Mouse (Mus musculus): ENCODE measurements around the gene Ranbp6. TPM values are rescaled to one million over a fixed set of nuclear protein-coding genes. Genes with fewer than 3 reads are reported as not detected.

Ranbp6 gene
- polyA plus RNA-seq, 1 experiment from 2014 or later: 27.8 TPM

DNA sequence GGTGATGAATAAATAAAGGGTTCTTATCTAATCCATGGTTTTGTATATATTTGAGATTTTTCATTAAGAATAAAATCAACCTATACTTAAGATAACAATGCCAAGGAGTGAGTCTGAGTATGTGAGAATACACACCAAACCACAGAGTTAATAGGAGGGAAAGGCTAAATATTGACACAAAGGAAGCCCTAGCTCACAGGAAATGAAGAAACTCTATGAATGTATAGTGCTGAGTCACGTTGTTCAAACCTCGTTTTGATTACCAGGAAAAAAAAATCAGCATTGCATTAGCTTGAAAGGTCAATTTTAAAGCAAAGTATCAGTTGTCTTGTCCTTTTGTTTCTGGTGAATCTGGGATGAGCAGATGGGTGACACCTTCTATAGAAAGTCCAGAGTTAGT, 12.2 kb upstream of the Ranbp6 start:
- ATAC-seq (ENCODE audit: insufficient number of reproducible peaks, low FRiP score, low TSS enrichment, low read depth): no peak
- Histone ChIP-seq H3K4me3 (ENCODE audit: low read depth, low read length) (no peak overlapping the region), H3K4me1 (ENCODE audit: control insufficient read depth, insufficient read depth, low read length) (no peaks in the 10 kb centered on the region), H3K9me3 (ENCODE audit: control insufficient read depth, low read length) (no peaks in the 10 kb centered on the region), H3K27me3 (ENCODE audit: control insufficient read depth, insufficient read depth, low read length) (no peaks in the 10 kb centered on the region), H3K9ac (ENCODE audit: low read length) (no peak overlapping the region), H3K4me2 (ENCODE audit: low read depth, severe bottlenecking) (no peak overlapping the region), H3K27ac (replicated peaks; ENCODE audit: low read depth, low read length) (no peak overlapping the region), H3K36me3 (ENCODE audit: control insufficient read depth, insufficient read depth, low read length) (no peaks in the 10 kb centered on the region)
- DNase-seq (ENCODE audit: low spot score): no peak
- 77% methylated on average over 2 of the region's 2 CpGs for WGBS

DNA sequence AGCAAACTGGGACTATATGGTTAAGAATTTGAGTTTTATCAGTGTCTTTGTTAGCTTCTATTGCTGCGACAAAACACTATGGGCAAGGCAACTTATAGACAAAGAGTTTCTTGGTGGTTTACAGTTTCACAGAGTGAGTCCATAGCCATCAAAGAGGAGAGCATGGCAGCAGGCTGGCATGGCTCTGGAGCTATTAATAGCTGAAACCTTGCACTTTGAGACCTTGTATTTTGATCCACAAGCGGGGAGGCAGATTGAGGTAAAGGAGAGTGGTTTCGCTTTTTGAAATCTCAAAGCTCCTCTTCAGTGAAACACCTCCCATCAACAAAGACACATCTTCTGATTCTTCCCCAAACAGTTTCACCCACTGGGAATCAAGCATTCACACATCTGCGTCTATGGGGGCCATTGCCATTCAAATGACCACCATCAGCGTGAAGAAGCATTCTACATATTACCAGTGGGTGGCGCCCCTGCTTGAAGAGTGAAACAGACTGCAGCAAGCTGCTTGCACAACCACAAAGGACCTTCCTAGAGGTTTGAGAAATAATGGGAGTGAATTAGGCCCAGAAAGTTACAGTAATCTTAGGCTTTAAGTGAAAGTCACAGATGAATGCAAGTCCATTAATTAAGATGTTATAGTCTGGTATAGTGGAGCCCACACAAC, 11.4 kb upstream of the Ranbp6 start:
- Histone ChIP-seq H3K4me3 (ENCODE audit: low read depth, low read length) (no peak overlapping the region), H3K4me2 (ENCODE audit: low read depth, severe bottlenecking) (no peak overlapping the region), H3K9ac (ENCODE audit: low read length) (no peak overlapping the region), H3K4me1 (ENCODE audit: control insufficient read depth, insufficient read depth, low read length) (no peaks in the 10 kb centered on the region), H3K27ac (replicated peaks; ENCODE audit: low read depth, low read length) (no peak overlapping the region), H3K36me3 (ENCODE audit: control insufficient read depth, insufficient read depth, low read length) (no peaks in the 10 kb centered on the region), H3K27me3 (ENCODE audit: control insufficient read depth, insufficient read depth, low read length) (no peaks in the 10 kb centered on the region), H3K9me3 (ENCODE audit: control insufficient read depth, low read length) (no peaks in the 10 kb centered on the region)
- ATAC-seq (ENCODE audit: insufficient number of reproducible peaks, low FRiP score, low TSS enrichment, low read depth): no peak
- DNase-seq (ENCODE audit: low spot score): peak; percentile 58
- 49% methylated on average over 6 of the region's 6 CpGs for WGBS

GRCm38 (mm10) chr19:29823456-29824010, 10.8 kb upstream of the Ranbp6 start:
- H3K9ac ChIP-seq (ENCODE audit: low read length): no peak overlapping the region
- H3K36me3 ChIP-seq (ENCODE audit: control insufficient read depth, insufficient read depth, low read length): no peaks in the 10 kb centered on the region
- H3K9me3 ChIP-seq (ENCODE audit: control insufficient read depth, low read length): no peaks in the 10 kb centered on the region
- no peak overlapping the region for H3K27ac ChIP-seq (replicated peaks; ENCODE audit: low read depth, low read length)
- 67% methylated on average over 12 of the region's 12 CpGs for WGBS
- no peak overlapping the region for H3K4me2 ChIP-seq (ENCODE audit: low read depth, severe bottlenecking)
- DNase-seq (ENCODE audit: low spot score) (no peak), ATAC-seq (ENCODE audit: insufficient number of reproducible peaks, low FRiP score, low TSS enrichment, low read depth) (no peak)
- no peaks in the 10 kb centered on the region for H3K27me3 ChIP-seq (ENCODE audit: control insufficient read depth, insufficient read depth, low read length)
- H3K4me1 ChIP-seq (ENCODE audit: control insufficient read depth, insufficient read depth, low read length): no peaks in the 10 kb centered on the region
- no peak overlapping the region for H3K4me3 ChIP-seq (ENCODE audit: low read depth, low read length)

GRCm38 (mm10) chr19:29820966-29821365, 8.2 kb upstream of the Ranbp6 start:
- DNase-seq (ENCODE audit: low spot score) (no peak), ATAC-seq (ENCODE audit: insufficient number of reproducible peaks, low FRiP score, low TSS enrichment, low read depth) (no peak)
- H3K4me1 ChIP-seq (ENCODE audit: control insufficient read depth, insufficient read depth, low read length): no peaks in the 10 kb centered on the region
- H3K4me2 ChIP-seq (ENCODE audit: low read depth, severe bottlenecking): no peak overlapping the region
- no peaks in the 10 kb centered on the region for H3K27me3 ChIP-seq (ENCODE audit: control insufficient read depth, insufficient read depth, low read length)
- no peak overlapping the region for H3K9ac ChIP-seq (ENCODE audit: low read length)
- H3K9me3 ChIP-seq (ENCODE audit: control insufficient read depth, low read length): no peaks in the 10 kb centered on the region
- H3K36me3 ChIP-seq (ENCODE audit: control insufficient read depth, insufficient read depth, low read length): no peaks in the 10 kb centered on the region
- H3K27ac ChIP-seq (replicated peaks; ENCODE audit: low read depth, low read length): no peak overlapping the region
- H3K4me3 ChIP-seq (ENCODE audit: low read depth, low read length): no peak overlapping the region

- WGBS: 98% methylated on average over 5 of the region's 5 CpGs
- Histone ChIP-seq H3K36me3 (ENCODE audit: control insufficient read depth, insufficient read depth, low read length) (peaks cover 6% of the 10 kb centered on the region; the same call in 1 of the 2 replicates), H3K4me1 (ENCODE audit: control insufficient read depth, insufficient read depth, low read length) (no peaks in the 10 kb centered on the region), H3K27ac (replicated peaks; ENCODE audit: low read depth, low read length) (no peak overlapping the region), H3K27me3 (ENCODE audit: control insufficient read depth, insufficient read depth, low read length) (no peaks in the 10 kb centered on the region), H3K4me3 (ENCODE audit: low read depth, low read length) (no peak overlapping the region), H3K4me2 (ENCODE audit: low read depth, severe bottlenecking) (no peak overlapping the region), H3K9me3 (ENCODE audit: control insufficient read depth, low read length) (no peaks in the 10 kb centered on the region), H3K9ac (ENCODE audit: low read length) (no peak overlapping the region)
- no peak for DNase-seq (ENCODE audit: low spot score)
- no peak for ATAC-seq (ENCODE audit: insufficient number of reproducible peaks, low FRiP score, low TSS enrichment, low read depth)
These were observed 2.8 kb downstream of the Ranbp6 start for GRCm38 (mm10) chr19:29810022-29810421.

- no peaks in the 10 kb centered on the region for H3K9me3 ChIP-seq (ENCODE audit: control insufficient read depth, low read length)
- peak within 1 kb of the TSS; percentile 96 for H3K4me3 ChIP-seq (ENCODE audit: low read depth, low read length)
- DNase-seq (ENCODE audit: low spot score): peak; percentile 100
- H3K27me3 ChIP-seq (ENCODE audit: control insufficient read depth, insufficient read depth, low read length): no peaks in the 10 kb centered on the region
- peak within 1 kb of the TSS; percentile 87 for H3K9ac ChIP-seq (ENCODE audit: low read length)
- peaks cover 6% of the 10 kb centered on the region; the same call in 1 of the 2 replicates for H3K36me3 ChIP-seq (ENCODE audit: control insufficient read depth, insufficient read depth, low read length)
- peak within 1 kb of the TSS; percentile 87 for H3K27ac ChIP-seq (replicated peaks; ENCODE audit: low read depth, low read length)
- H3K4me1 ChIP-seq (ENCODE audit: control insufficient read depth, insufficient read depth, low read length): peaks cover 4% of the 10 kb centered on the region; the same call in 1 of the 2 replicates
- peak within 1 kb of the TSS; percentile 78 for H3K4me2 ChIP-seq (ENCODE audit: low read depth, severe bottlenecking)
- ATAC-seq (ENCODE audit: insufficient number of reproducible peaks, low FRiP score, low TSS enrichment, low read depth): peak; percentile 95
- WGBS: under 1% methylated on average over 43 of the region's 95 CpGs
These were observed 6.6 kb downstream of the Ranbp6 start, which contains the start of gene 9930021J03Rik for GRCm38 (mm10) chr19:29805917-29806785. Gene 9930021J03Rik (minus strand): TSS chr19:29805989.

GRCm38 (mm10) chr19:29805101-29805916, 7.5 kb downstream of the Ranbp6 start:
- Histone ChIP-seq H3K9ac (ENCODE audit: low read length) (peak overlapping the region; percentile 87), H3K27ac (replicated peaks; ENCODE audit: low read depth, low read length) (peak overlapping the region; percentile 87), H3K27me3 (ENCODE audit: control insufficient read depth, insufficient read depth, low read length) (no peaks in the 10 kb centered on the region), H3K9me3 (ENCODE audit: control insufficient read depth, low read length) (no peaks in the 10 kb centered on the region), H3K4me2 (ENCODE audit: low read depth, severe bottlenecking) (peak overlapping the region; percentile 78), H3K4me1 (ENCODE audit: control insufficient read depth, insufficient read depth, low read length) (peaks cover 4% of the 10 kb centered on the region; the same call in 1 of the 2 replicates), H3K4me3 (ENCODE audit: low read depth, low read length) (peak overlapping the region; percentile 96), H3K36me3 (ENCODE audit: control insufficient read depth, insufficient read depth, low read length) (peaks cover 3% of the 10 kb centered on the region; the same call in 1 of the 2 replicates)
- WGBS: under 1% methylated on average over 72 of the region's 72 CpGs
- DNase-seq (ENCODE audit: low spot score) (peak; percentile 81), ATAC-seq (ENCODE audit: insufficient number of reproducible peaks, low FRiP score, low TSS enrichment, low read depth) (peak; percentile 37)

DNA sequence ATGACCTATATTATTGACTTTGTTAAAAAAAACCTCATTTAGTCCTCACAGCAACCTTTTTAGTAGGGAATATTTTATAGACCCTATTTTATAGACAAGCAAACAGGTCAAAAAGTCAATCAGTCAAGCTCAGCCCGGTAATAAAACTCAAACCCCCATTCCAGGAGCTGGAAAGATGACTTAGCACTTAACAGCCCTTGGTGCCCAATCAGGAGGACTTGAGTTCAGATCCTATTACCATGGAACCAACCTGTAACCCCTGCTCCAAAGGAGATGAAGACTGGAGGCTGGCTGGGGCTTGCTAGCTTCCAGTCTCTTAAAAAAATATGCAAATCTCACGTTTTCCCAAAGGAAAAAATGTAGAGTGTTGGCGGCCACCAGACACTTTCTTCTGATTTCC, 8.8 kb downstream of the Ranbp6 start:
- H3K27me3 ChIP-seq (ENCODE audit: control insufficient read depth, insufficient read depth, low read length): no peaks in the 10 kb centered on the region
- DNase-seq (ENCODE audit: low spot score): no peak
- 54% methylated on average over 3 of the region's 3 CpGs for WGBS
- H3K4me1 ChIP-seq (ENCODE audit: control insufficient read depth, insufficient read depth, low read length): peaks cover 4% of the 10 kb centered on the region; the same call in 1 of the 2 replicates
- H3K36me3 ChIP-seq (ENCODE audit: control insufficient read depth, insufficient read depth, low read length): no peaks in the 10 kb centered on the region
- H3K4me2 ChIP-seq (ENCODE audit: low read depth, severe bottlenecking): peak overlapping the region; percentile 29; the same call in 1 of the 2 replicates
- H3K9me3 ChIP-seq (ENCODE audit: control insufficient read depth, low read length): no peaks in the 10 kb centered on the region
- H3K9ac ChIP-seq (ENCODE audit: low read length): no peak overlapping the region
- H3K4me3 ChIP-seq (ENCODE audit: low read depth, low read length): peak overlapping the region; percentile 10; the same call in 1 of the 2 replicates
- no peak overlapping the region for H3K27ac ChIP-seq (replicated peaks; ENCODE audit: low read depth, low read length)
- no peak for ATAC-seq (ENCODE audit: insufficient number of reproducible peaks, low FRiP score, low TSS enrichment, low read depth)
